Comparison of ENCODE assay signal across 9 mouse cellular contexts in genomic region chr9:46735664-46736067, GRCm38 (mm10).
DNase-seq lines count a peak whose midpoint lies in the region; TF ChIP-seq lines count a peak whose summit lies in the region.
"Had no signal": no experiment of that assay in that cellular context is flagged by ENCODE, and none has a peak within 500 bp of the region (broad histone marks: within the 10 kb centered on the region; RNA-seq: fewer than 3 reads in every experiment).

No protein-coding gene starts in this region.

- no peak overlapping the region for H3K27ac ChIP-seq in gastrocnemius, adult 2 months
- H3K27ac ChIP-seq: neural tube, embryonic 12.5 days had no signal

- peak; percentile 83 for TF ChIP-seq CTCF in gastrocnemius, adult 2 months (IDR thresholded peaks at IDR 0.05)

- intact Hi-C loops in gastrocnemius, adult 2 months (cut with DNase I): loop anchor here (2.0 to 10.0 kb wide), 2 partner anchors 79 to 963 kb away; no protein-coding TSS in a partner anchor

- no peak overlapping the region for H3K4me3 ChIP-seq in gastrocnemius, adult 2 months
- H3K4me3 ChIP-seq: neural tube, embryonic 12.5 days had no signal

- DNase-seq in adrenal gland, adult 18-20 months (ENCODE audit: low spot score in 2 of 2): peak; percentile 82 to 88
- peak; percentile 72 to 91 for DNase-seq in cerebellum, postnatal 4 days (ENCODE audit: low spot score in 2 of 2)
- peak; percentile 72 for DNase-seq in gastrocnemius, adult 2 months
- DNase-seq in hindlimb bud, embryonic 11.5 days (ENCODE audit: extremely low spot score, low read depth, low spot score): peak; percentile 64
- peak; percentile 90 to 94 for DNase-seq in left cerebral cortex, adult 18-20 months (ENCODE audit: low spot score in 2 of 2)
- peak; percentile 83 for DNase-seq in mesoderm, embryonic 11.5 days (ENCODE audit: low read depth, low spot score)
- peak; percentile 33 for DNase-seq in skeletal muscle tissue, adult 2 months (ENCODE audit: low read depth, low spot score)
- peak; percentile 75 for DNase-seq in yolk sac, embryonic 10.5 days (ENCODE audit: low spot score)

Comparison
In these comparisons a context has a peak if more than half of its experiments do, and no peak if none do; other contexts are left out.
1. DNase-seq: peak in every context shown above with its lines; median percentile 92 in left cerebral cortex, adult 18-20 months; 85 in adrenal gland, adult 18-20 months; 83 in mesoderm, embryonic 11.5 days; 82 in cerebellum, postnatal 4 days; 75 in yolk sac, embryonic 10.5 days; 72 in gastrocnemius, adult 2 months; 64 in hindlimb bud, embryonic 11.5 days; 33 in skeletal muscle tissue, adult 2 months.